Mouse (Mus musculus) frontal cortex, postnatal 36 days (tissue): Measurements from ENCODE around the gene Cdh13.

Experiments
- DNase-seq, 2 experiments: peaks; one replicate each; pipeline ENCODE4 v3.0.0; 2022; ENCODE audit warnings: low spot score in 2 of 2

The Cdh13 gene

GRCm38 (mm10) chr8:118283600-118284111, at the start of gene Cdh13:
TSS of gene Cdh13 (plus strand) at chr8:118283733.
- DNase-seq: peak; percentile 80 to 84

DNA sequence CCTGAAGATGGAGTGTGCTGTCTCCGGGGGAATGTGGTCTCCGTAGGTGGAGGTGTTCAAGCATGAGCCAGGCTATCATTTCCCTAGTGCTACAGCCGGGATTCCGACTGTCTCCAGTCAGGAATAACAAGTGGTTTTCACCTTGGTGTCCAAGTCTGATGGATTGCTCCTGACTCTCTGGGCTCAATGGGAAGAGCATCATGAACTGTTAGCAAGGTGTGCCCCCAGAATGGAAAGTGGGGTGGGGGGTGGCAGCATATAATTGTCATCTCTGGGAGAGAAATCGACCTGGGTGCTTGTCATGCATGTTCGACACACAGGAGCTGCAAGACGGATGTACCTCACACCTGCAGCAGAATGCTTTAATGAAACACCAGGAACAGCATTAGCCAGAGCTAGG, 47.9 kb upstream of the Cdh13 start:
- no peak for DNase-seq

GRCm38 (mm10) chr8:118237150-118237620, 46.3 kb upstream of the Cdh13 start:
- DNase-seq: peak; percentile 63 to 65

- peak in 1 of 2 experiments; percentile 6 for DNase-seq
Observed at GRCm38 (mm10) chr8:118238156-118238555, 45.4 kb upstream of the Cdh13 start.

DNA sequence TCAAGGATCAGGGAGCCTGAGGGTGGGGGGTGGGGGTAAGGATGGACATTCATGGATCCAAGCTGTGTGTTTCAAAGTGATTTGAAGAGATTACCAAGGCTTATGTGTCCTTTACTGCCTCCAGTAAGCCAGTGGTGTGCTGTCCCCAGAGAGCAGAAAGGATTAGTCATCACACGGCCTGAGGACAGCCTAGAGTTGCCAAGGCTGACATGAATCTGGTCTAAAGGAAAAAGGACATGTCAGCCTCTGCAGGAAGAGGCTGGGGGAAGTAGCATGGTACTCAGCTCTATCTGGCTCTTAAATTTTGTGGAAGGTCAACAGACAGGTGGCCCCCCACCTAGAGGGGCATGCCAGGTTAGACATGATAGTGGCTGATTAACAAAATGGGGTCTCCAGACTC, 44.3 kb upstream of the Cdh13 start:
- no peak for DNase-seq

DNA sequence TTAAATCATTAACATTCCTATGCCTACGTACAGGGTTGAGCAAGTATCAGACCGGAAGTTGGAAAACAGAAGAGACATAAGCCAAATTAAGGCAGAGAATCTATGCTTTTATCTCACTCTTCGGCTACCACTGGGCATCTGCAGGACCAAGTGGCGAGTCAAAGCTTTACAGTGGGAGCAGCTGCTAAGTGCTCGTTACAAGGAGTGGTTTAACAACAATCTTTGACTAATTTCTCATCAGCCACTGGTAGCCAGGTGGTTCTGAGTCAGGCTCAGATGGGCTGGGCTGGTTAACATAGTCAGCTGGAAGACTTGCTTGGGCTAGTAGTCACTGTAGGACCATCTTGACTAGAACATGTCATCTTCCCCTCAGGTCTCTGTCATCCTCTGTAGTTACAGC, 34.2 kb upstream of the Cdh13 start:
- no peak for DNase-seq

DNA sequence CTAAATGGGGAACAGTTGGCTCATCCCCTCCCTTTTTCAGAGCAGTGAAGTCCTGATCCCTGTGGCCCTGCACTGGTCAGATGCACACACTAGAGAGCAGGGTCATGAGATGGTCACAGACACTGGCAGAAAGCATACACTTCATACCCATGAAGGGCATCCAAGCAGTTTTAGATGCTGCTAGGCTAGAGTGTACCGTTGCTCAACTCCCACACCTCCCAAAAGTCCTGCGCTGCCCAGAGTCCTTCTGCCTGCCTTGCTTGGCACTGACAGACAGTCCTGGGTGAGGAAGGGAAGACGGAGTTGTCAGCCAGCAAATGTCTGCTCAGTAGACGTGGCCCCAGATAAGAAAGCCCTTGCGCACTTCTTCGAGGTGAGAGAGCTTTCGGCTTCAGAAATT, 33.6 kb upstream of the Cdh13 start:
- DNase-seq: no peak

DNA sequence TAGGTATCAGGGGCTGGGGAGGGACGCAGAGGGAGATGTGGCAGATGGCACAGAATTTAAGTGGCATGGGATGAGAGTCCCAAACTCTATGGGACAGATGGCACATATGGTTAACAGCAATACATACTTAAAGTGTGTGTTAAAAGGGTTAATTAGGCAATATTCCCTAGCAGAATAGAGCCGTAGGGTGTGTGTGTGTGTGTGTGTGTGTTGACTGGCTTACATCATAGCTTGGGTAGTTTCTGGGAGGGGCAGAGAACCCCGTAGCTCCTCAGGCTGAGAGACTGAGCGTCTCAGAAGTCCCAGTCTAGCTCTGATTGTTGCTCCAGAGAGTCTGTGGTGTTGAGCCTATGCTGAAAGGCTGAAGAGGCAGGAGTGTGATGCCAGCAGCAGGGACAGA, 20.4 kb upstream of the Cdh13 start:
- DNase-seq: no peak

GRCm38 (mm10) chr8:118270751-118271402, 12.7 kb upstream of the Cdh13 start:
- peak in 1 of 2 experiments; percentile 26 for DNase-seq

GRCm38 (mm10) chr8:118272493-118272892, 11.0 kb upstream of the Cdh13 start:
- no peak for DNase-seq

GRCm38 (mm10) chr8:118274243-118274642, 9.3 kb upstream of the Cdh13 start:
- no peak for DNase-seq

- peak; percentile 80 to 83 for DNase-seq
Observed at GRCm38 (mm10) chr8:118274688-118275087, 8.8 kb upstream of the Cdh13 start.

- DNase-seq: peak; percentile 40 to 62
Observed at GRCm38 (mm10) chr8:118284112-118285029, 838 bp downstream of the Cdh13 start.

- no peak for DNase-seq
Observed at GRCm38 (mm10) chr8:118285596-118286281, 2.2 kb downstream of the Cdh13 start.

- DNase-seq: no peak
Observed at GRCm38 (mm10) chr8:118286282-118287180, 3.0 kb downstream of the Cdh13 start.

DNA sequence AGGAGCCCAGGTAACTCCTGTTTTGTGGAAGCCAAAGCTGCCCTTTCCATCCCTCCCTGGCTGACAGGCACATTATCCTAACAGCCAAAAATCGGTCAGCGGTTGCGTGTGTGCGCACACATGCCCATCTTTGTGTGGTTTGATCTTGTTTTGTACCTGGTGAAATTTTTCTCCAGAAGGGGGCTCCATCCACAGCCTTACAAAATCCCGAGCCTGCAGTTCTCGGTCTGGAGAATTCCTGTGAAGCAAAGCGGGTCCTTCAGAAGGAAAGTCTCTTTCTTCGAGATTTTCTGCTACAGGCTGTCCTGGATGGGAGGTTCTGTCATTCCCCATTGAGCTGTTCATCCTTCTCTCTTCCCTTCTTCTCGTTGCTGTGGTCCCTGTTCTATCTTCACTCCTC, 4.0 kb downstream of the Cdh13 start:
- DNase-seq: peak in 1 of 2 experiments; percentile 59

- no peak for DNase-seq
Observed at GRCm38 (mm10) chr8:118288259-118288952, 4.9 kb downstream of the Cdh13 start.

GRCm38 (mm10) chr8:118289091-118289490, 5.6 kb downstream of the Cdh13 start:
- DNase-seq: no peak

DNA sequence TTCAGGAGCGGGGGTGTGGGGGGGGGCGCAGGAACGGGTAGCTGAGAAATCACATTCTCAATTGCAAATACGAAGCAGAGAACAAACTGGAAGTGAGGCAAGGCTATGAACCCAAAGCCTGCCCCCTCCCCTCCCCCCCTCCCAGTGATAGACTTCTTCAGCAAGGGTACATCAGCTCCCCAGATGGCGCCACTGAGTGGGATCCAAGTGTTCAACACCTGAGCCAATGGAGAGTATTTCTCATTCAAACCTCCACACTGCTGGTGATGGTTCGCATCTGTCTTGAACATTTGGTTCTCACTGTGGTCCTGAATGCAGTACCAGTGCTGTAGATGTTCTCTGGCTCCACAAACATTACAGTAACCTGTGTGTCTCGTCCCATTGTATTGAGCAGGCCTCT, 6.0 kb downstream of the Cdh13 start:
- DNase-seq: no peak

- no peak for DNase-seq
Observed at GRCm38 (mm10) chr8:118290266-118290665, 6.7 kb downstream of the Cdh13 start.
